Mouse (Mus musculus): ENCODE results near the gene Fmn2. TPM values are rescaled to one million over a fixed set of nuclear protein-coding genes. Genes with fewer than 3 reads are reported as not detected.

Fmn2 gene
- polyA plus RNA-seq, 1 experiment from 2014 or later: 0.26 TPM

- no peak overlapping the region for H3K27ac ChIP-seq (ENCODE audit: low read length)
- ATAC-seq (no peak), DNase-seq (ENCODE audit: low spot score) (peak; percentile 49)
- no peak overlapping the region for H3K4me2 ChIP-seq (replicated peaks; ENCODE audit: low read depth, low read length)
- no peaks in the 10 kb centered on the region for H3K9me3 ChIP-seq (ENCODE audit: low read length)
- no peaks in the 10 kb centered on the region for H3K36me3 ChIP-seq (ENCODE audit: insufficient read depth, low read length)
- WGBS: 53% methylated on average over 5 of the region's 5 CpGs
- H3K27me3 ChIP-seq (replicated peaks; ENCODE audit: insufficient read depth, low read length): no peaks in the 10 kb centered on the region
- no peak overlapping the region for H3K9ac ChIP-seq (replicated peaks; ENCODE audit: low read depth)
- H3K4me1 ChIP-seq (ENCODE audit: insufficient read depth, low read depth, low read length): no peaks in the 10 kb centered on the region
- TF ChIP-seq CTCF (IDR thresholded peaks at IDR 0.05): peak; percentile 74
- no peak for TF ChIP-seq EP300 (IDR thresholded peaks at IDR 0.05)
- H3K4me3 ChIP-seq (ENCODE audit: low read depth, low read length): no peak overlapping the region
These were observed 90.9 kb downstream of the Fmn2 start for GRCm38 (mm10) chr1:174592420-174592980.

DNA sequence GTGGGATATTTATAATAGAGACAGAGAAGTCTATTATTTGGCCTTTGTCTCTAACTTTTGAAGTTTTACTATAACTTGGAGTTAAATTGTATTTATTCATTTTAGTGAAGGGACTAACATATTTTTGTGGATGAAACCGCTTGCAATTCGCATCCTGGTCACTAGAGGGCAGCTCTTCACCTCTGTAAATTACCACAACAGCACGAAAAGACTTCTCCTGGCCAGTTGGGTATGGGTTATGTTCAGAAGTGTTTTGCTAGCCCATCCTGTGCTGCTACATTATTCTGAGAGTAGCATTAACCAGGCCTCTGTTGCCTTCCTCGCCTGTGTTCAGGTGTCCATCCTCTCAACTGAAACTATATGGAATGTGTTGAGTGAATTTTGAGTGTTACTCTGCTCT is 93.4 kb downstream of the Fmn2 start:
- Histone ChIP-seq H3K36me3 (ENCODE audit: insufficient read depth, low read length) (no peaks in the 10 kb centered on the region), H3K9me3 (ENCODE audit: low read length) (no peaks in the 10 kb centered on the region), H3K27me3 (replicated peaks; ENCODE audit: insufficient read depth, low read length) (no peaks in the 10 kb centered on the region), H3K4me3 (ENCODE audit: low read depth, low read length) (no peak overlapping the region), H3K4me2 (replicated peaks; ENCODE audit: low read depth, low read length) (no peak overlapping the region), H3K27ac (ENCODE audit: low read length) (no peak overlapping the region), H3K4me1 (ENCODE audit: insufficient read depth, low read depth, low read length) (no peaks in the 10 kb centered on the region), H3K9ac (replicated peaks; ENCODE audit: low read depth) (no peak overlapping the region)
- TF ChIP-seq EP300 (IDR thresholded peaks at IDR 0.05) (no peak), CTCF (IDR thresholded peaks at IDR 0.05) (peak; percentile 85)
- 4% methylated on average over 4 of the region's 4 CpGs for WGBS
- DNase-seq (ENCODE audit: low spot score) (peak; percentile 71), ATAC-seq (no peak; the same call in 1 of the 2 replicates)

DNA sequence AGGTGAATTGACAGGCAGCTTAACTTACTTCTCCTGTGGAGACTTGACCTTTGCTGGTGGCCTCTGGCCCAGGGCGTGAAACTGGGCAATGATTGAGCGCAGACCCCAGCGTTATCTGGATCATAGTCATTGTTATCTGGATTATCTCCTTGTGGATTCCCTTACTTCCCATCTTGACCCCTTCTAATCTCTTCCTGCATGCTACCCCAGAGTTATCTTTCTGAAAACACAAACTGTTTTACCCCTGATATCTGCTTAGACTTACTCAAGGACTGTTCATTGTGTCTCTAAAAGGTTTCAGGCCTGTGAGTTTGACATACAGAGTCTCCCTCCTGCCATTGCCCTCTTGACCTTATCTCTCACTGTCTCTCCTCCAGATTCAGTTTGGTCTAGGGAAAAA is 95.9 kb downstream of the Fmn2 start:
- H3K4me2 ChIP-seq (replicated peaks; ENCODE audit: low read depth, low read length): no peak overlapping the region
- 77% methylated on average over 3 of the region's 3 CpGs for WGBS
- H3K4me3 ChIP-seq (ENCODE audit: low read depth, low read length): no peak overlapping the region
- ATAC-seq (no peak), DNase-seq (ENCODE audit: low spot score) (no peak)
- no peaks in the 10 kb centered on the region for H3K36me3 ChIP-seq (ENCODE audit: insufficient read depth, low read length)
- no peaks in the 10 kb centered on the region for H3K9me3 ChIP-seq (ENCODE audit: low read length)
- TF ChIP-seq CTCF (IDR thresholded peaks at IDR 0.05): no peak
- no peak for TF ChIP-seq EP300 (IDR thresholded peaks at IDR 0.05)
- no peaks in the 10 kb centered on the region for H3K27me3 ChIP-seq (replicated peaks; ENCODE audit: insufficient read depth, low read length)
- H3K9ac ChIP-seq (replicated peaks; ENCODE audit: low read depth): no peak overlapping the region
- no peaks in the 10 kb centered on the region for H3K4me1 ChIP-seq (ENCODE audit: insufficient read depth, low read depth, low read length)
- no peak overlapping the region for H3K27ac ChIP-seq (ENCODE audit: low read length)

GRCm38 (mm10) chr1:174598226-174598625 is 96.6 kb downstream of the Fmn2 start:
- Histone ChIP-seq H3K9ac (replicated peaks; ENCODE audit: low read depth) (no peak overlapping the region), H3K9me3 (ENCODE audit: low read length) (no peaks in the 10 kb centered on the region), H3K27ac (ENCODE audit: low read length) (no peak overlapping the region), H3K4me1 (ENCODE audit: insufficient read depth, low read depth, low read length) (no peaks in the 10 kb centered on the region), H3K4me2 (replicated peaks; ENCODE audit: low read depth, low read length) (no peak overlapping the region), H3K27me3 (replicated peaks; ENCODE audit: insufficient read depth, low read length) (no peaks in the 10 kb centered on the region), H3K36me3 (ENCODE audit: insufficient read depth, low read length) (no peaks in the 10 kb centered on the region), H3K4me3 (ENCODE audit: low read depth, low read length) (no peak overlapping the region)
- DNase-seq (ENCODE audit: low spot score): no peak
- ATAC-seq: no peak
- 60% methylated on average over 6 of the region's 6 CpGs for WGBS
- TF ChIP-seq EP300 (IDR thresholded peaks at IDR 0.05) (no peak), CTCF (IDR thresholded peaks at IDR 0.05) (no peak)

GRCm38 (mm10) chr1:174600041-174600440 is 98.4 kb downstream of the Fmn2 start:
- no peak overlapping the region for H3K4me3 ChIP-seq (ENCODE audit: low read depth, low read length)
- TF ChIP-seq EP300 (IDR thresholded peaks at IDR 0.05) (no peak), CTCF (IDR thresholded peaks at IDR 0.05) (no peak)

DNA sequence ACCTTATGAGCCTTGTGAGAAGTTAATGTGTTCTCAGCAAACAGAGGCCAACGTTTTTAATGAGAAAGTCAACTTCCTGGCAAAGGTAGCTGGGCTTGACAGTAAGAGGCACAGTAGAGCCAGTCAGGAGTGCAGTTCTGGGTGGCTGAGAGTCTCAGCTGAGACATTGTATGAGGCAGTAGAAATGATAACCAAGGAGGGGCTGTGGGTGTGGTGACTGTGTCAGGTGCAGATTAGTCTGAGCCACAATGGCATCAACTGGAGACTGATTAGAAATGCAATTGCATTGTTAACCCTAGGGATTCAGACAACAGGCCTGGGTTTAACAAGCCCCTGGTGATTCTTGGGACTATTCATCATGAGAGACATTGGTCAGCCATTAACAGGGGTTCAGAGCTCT is 99.0 kb downstream of the Fmn2 start:
- DNase-seq (ENCODE audit: low spot score) (no peak), ATAC-seq (no peak)
- no peaks in the 10 kb centered on the region for H3K4me1 ChIP-seq (ENCODE audit: insufficient read depth, low read depth, low read length)
- no peaks in the 10 kb centered on the region for H3K36me3 ChIP-seq (ENCODE audit: insufficient read depth, low read length)
- no peak overlapping the region for H3K27ac ChIP-seq (ENCODE audit: low read length)
- H3K9ac ChIP-seq (replicated peaks; ENCODE audit: low read depth): no peak overlapping the region
- no peak overlapping the region for H3K4me2 ChIP-seq (replicated peaks; ENCODE audit: low read depth, low read length)
- H3K27me3 ChIP-seq (replicated peaks; ENCODE audit: insufficient read depth, low read length): no peaks in the 10 kb centered on the region
- WGBS: 18% methylated on average over 1 of the region's 1 CpGs
- no peak overlapping the region for H3K4me3 ChIP-seq (ENCODE audit: low read depth, low read length)
- TF ChIP-seq CTCF (IDR thresholded peaks at IDR 0.05): no peak
- H3K9me3 ChIP-seq (ENCODE audit: low read length): no peaks in the 10 kb centered on the region

More at GRCm38 (mm10) chr1:174600041-174600440, 98.4 kb downstream of the Fmn2 start:
- Histone ChIP-seq H3K9me3 (ENCODE audit: low read length) (no peaks in the 10 kb centered on the region), H3K4me2 (replicated peaks; ENCODE audit: low read depth, low read length) (no peak overlapping the region), H3K4me1 (ENCODE audit: insufficient read depth, low read depth, low read length) (no peaks in the 10 kb centered on the region), H3K27me3 (replicated peaks; ENCODE audit: insufficient read depth, low read length) (no peaks in the 10 kb centered on the region), H3K9ac (replicated peaks; ENCODE audit: low read depth) (no peak overlapping the region), H3K36me3 (ENCODE audit: insufficient read depth, low read length) (no peaks in the 10 kb centered on the region), H3K27ac (ENCODE audit: low read length) (no peak overlapping the region)
- DNase-seq (ENCODE audit: low spot score) (no peak), ATAC-seq (no peak)
- WGBS: 84% methylated on average over 2 of the region's 2 CpGs

DNA sequence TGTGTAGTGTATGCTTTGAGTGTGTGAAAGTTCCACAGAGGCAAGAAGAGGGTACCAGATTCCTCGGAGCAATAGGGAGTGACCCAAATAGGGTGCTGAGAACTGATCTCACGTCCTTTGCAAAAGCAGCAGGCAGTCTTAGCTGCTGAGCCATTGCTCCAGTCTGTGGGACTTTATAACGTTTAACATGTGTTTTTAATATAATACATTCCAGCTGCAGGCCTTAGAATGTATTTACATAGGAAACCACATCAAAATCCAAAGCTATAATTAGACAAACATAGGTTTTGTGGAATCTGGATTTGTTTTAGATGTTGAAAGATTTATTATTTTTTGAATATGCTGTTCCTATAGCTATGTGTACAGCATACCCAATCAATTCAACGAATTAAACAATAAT is 115.7 kb downstream of the Fmn2 start:
- H3K4me3 ChIP-seq (ENCODE audit: low read depth, low read length): no peak overlapping the region
- no peaks in the 10 kb centered on the region for H3K4me1 ChIP-seq (ENCODE audit: insufficient read depth, low read depth, low read length)
- DNase-seq (ENCODE audit: low spot score) (no peak), ATAC-seq (no peak)
- no peaks in the 10 kb centered on the region for H3K27me3 ChIP-seq (replicated peaks; ENCODE audit: insufficient read depth, low read length)
- no peaks in the 10 kb centered on the region for H3K9me3 ChIP-seq (ENCODE audit: low read length)
- H3K27ac ChIP-seq (ENCODE audit: low read length): no peak overlapping the region
- TF ChIP-seq EP300 (IDR thresholded peaks at IDR 0.05) (no peak), CTCF (IDR thresholded peaks at IDR 0.05) (no peak)
- no peaks in the 10 kb centered on the region for H3K36me3 ChIP-seq (ENCODE audit: insufficient read depth, low read length)
- no peak overlapping the region for H3K4me2 ChIP-seq (replicated peaks; ENCODE audit: low read depth, low read length)
- H3K9ac ChIP-seq (replicated peaks; ENCODE audit: low read depth): no peak overlapping the region
- 41% methylated on average over 4 of the region's 4 CpGs for WGBS
